Comparison of ENCODE assay signal across 11 mouse cellular contexts in the genomic region with DNA sequence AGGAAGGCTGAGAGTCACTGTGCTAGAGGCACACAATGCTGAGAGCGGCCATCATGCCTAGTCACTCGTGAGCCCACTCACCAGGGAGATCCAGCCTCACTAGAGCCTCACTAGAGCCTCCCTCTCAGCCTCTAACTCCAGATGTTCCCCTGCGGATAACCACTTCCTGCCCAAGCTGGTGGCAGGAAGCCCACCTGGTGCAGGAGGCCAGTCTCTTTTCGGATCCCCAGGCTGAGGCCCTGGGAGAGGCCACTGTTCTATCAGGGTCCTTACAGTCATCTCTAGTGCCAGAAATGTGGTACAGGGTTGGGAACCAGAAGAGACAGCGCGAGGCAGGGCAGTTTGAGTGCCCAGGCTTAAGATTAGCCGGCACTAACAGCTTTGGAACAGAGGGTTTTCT. TPM values are rescaled to one million over a fixed set of nuclear protein-coding genes. Genes with fewer than 3 reads are reported as not detected.
A peak's percentile ranks its signal among the peaks of the same experiment; 100 is the strongest.
DNase-seq lines count a peak whose midpoint lies in the region; ATAC-seq and TF ChIP-seq lines count a peak whose summit lies in the region.
"Had no signal": no experiment of that assay in that cellular context is flagged by ENCODE, and none has a peak within 500 bp of the region (broad histone marks: within the 10 kb centered on the region; RNA-seq: fewer than 3 reads in every experiment).

No protein-coding gene starts in this region.

- H3K4me3 ChIP-seq in heart, postnatal 0 days (ENCODE audit: low read depth, low read length), result no peak overlapping the region
- H3K4me3 ChIP-seq in heart, embryonic 12.5 days, result no peak overlapping the region
- no peak overlapping the region for H3K4me3 ChIP-seq in limb, embryonic 10.5 days
- H3K4me3 ChIP-seq in intestine, postnatal 0 days (ENCODE audit: low read depth, low read length), result no peak overlapping the region
- H3K4me3 ChIP-seq: stomach, embryonic 15.5 days had no signal

- ATAC-seq in heart, postnatal 0 days (ENCODE audit: insufficient read depth, low read depth), result no peak
- ATAC-seq in heart, embryonic 12.5 days (ENCODE audit: insufficient number of reproducible peaks, low FRiP score), result no peak
- peak; percentile 47 for ATAC-seq in CD4-positive, CD25-positive, alpha-beta regulatory T cell, adult 4 months
- ATAC-seq in intestine, postnatal 0 days, result no peak

- no peaks in the 10 kb centered on the region for H3K9me3 ChIP-seq in heart, postnatal 0 days (replicated peaks; ENCODE audit: control insufficient read depth, low read length)
- no peaks in the 10 kb centered on the region for H3K9me3 ChIP-seq in heart, embryonic 12.5 days (replicated peaks)
- no peaks in the 10 kb centered on the region for H3K9me3 ChIP-seq in limb, embryonic 10.5 days (replicated peaks)
- H3K9me3 ChIP-seq in intestine, postnatal 0 days (ENCODE audit: control insufficient read depth), result no peaks in the 10 kb centered on the region
- H3K9me3 ChIP-seq: stomach, embryonic 15.5 days had no signal

- no peak for DNase-seq in heart, postnatal 0 days (ENCODE audit: low spot score)
- no peak for DNase-seq in limb, embryonic 10.5 days (ENCODE audit: low spot score)
- DNase-seq in thymus, adult 18-20 months, result peak; percentile 60 to 75
- no peak for DNase-seq in layer of hippocampus, adult 18-20 months (ENCODE audit: low spot score in 2 of 2)
- DNase-seq in left cerebral cortex, postnatal 36 days (ENCODE audit: low spot score in 2 of 2), result no peak

- H3K27ac ChIP-seq in heart, postnatal 0 days (ENCODE audit: low read depth), result peak overlapping the region; percentile 98; the same call in 1 of the 2 replicates
- H3K27ac ChIP-seq in heart, embryonic 12.5 days (ENCODE audit: poor library complexity, severe bottlenecking), result no peak overlapping the region
- H3K27ac ChIP-seq in limb, embryonic 10.5 days, result peak overlapping the region; percentile 15; the same call in 1 of the 2 replicates
- no peak overlapping the region for H3K27ac ChIP-seq in intestine, postnatal 0 days (ENCODE audit: low read depth, low read length)
- H3K27ac ChIP-seq: stomach, embryonic 15.5 days had no signal

- no peak for TF ChIP-seq EP300 in heart, postnatal 0 days (IDR thresholded peaks at IDR 0.05; ENCODE audit: low read depth)

- H3K4me1 ChIP-seq in heart, postnatal 0 days (ENCODE audit: control insufficient read depth, insufficient read depth), result peaks cover 24% of the 10 kb centered on the region
- H3K4me1 ChIP-seq in heart, embryonic 12.5 days (replicated peaks), result peaks cover 52% of the 10 kb centered on the region
- H3K4me1 ChIP-seq in limb, embryonic 10.5 days, result peaks cover 32% of the 10 kb centered on the region
- H3K4me1 ChIP-seq in intestine, postnatal 0 days (replicated peaks; ENCODE audit: control insufficient read depth, insufficient read depth, low read length), result peaks cover 11% of the 10 kb centered on the region

- no peaks in the 10 kb centered on the region for H3K27me3 ChIP-seq in heart, postnatal 0 days (ENCODE audit: control insufficient read depth, insufficient read depth, low read length)
- no peaks in the 10 kb centered on the region for H3K27me3 ChIP-seq in heart, embryonic 12.5 days (replicated peaks)
- no peaks in the 10 kb centered on the region for H3K27me3 ChIP-seq in limb, embryonic 10.5 days (ENCODE audit: low read depth, poor library complexity, severe bottlenecking)
- H3K27me3 ChIP-seq in intestine, postnatal 0 days (replicated peaks; ENCODE audit: control insufficient read depth, insufficient read depth, low read length), result no peaks in the 10 kb centered on the region
- H3K27me3 ChIP-seq: stomach, embryonic 15.5 days had no signal

- no peak overlapping the region for H3K9ac ChIP-seq in heart, postnatal 0 days (replicated peaks; ENCODE audit: low read depth, low read length)
- H3K9ac ChIP-seq in heart, embryonic 12.5 days, result no peak overlapping the region; the same call in 1 of the 2 replicates
- H3K9ac ChIP-seq in intestine, postnatal 0 days (ENCODE audit: low read depth, low read length), result no peak overlapping the region
- H3K9ac ChIP-seq: stomach, embryonic 15.5 days had no signal

- intact Hi-C loops in left cerebral cortex, postnatal 36 days (cut with DNase I), result no loop called here

- H3K36me3 ChIP-seq in heart, postnatal 0 days (replicated peaks; ENCODE audit: control insufficient read depth, insufficient read depth, low read length), result peaks cover 18% of the 10 kb centered on the region
- H3K36me3 ChIP-seq in heart, embryonic 12.5 days, result peaks cover 32% of the 10 kb centered on the region
- H3K36me3 ChIP-seq in limb, embryonic 10.5 days, result peaks cover 51% of the 10 kb centered on the region
- peaks cover 23% of the 10 kb centered on the region for H3K36me3 ChIP-seq in intestine, postnatal 0 days (ENCODE audit: control insufficient read depth, insufficient read depth)
- H3K36me3 ChIP-seq: stomach, embryonic 15.5 days had no signal

- WGBS in heart, postnatal 0 days, result 75% methylated on average over 7 of the region's 7 CpGs
- WGBS in heart, embryonic 12.5 days, result 76% methylated on average over 7 of the region's 7 CpGs
- 87% methylated on average over 7 of the region's 7 CpGs for WGBS in limb, embryonic 10.5 days
- 86% methylated on average over 7 of the region's 7 CpGs for WGBS in intestine, postnatal 0 days

- H3K4me2 ChIP-seq in heart, postnatal 0 days (ENCODE audit: low read depth, low read length), result no peak overlapping the region
- H3K4me2 ChIP-seq in heart, embryonic 12.5 days, result no peak overlapping the region
- H3K4me2 ChIP-seq in intestine, postnatal 0 days (replicated peaks; ENCODE audit: low read depth), result no peak overlapping the region
- H3K4me2 ChIP-seq: stomach, embryonic 15.5 days had no signal

- TF ChIP-seq CTCF in heart, postnatal 0 days (IDR thresholded peaks at IDR 0.05; ENCODE audit: low read depth), result no peak
- no peak for TF ChIP-seq CTCF in intestine, postnatal 0 days (IDR thresholded peaks at IDR 0.05; ENCODE audit: low read depth)

RNA-seq across cellular contexts. Expression of a gene that starts 1.3 kb away (rescaled TPM):
- 57.5 and 83.0 TPM in 2 replicates for total RNA-seq in heart, postnatal 0 days (2014; rRNA removed; ENCODE audit: low replicate concordance)
- 79.3 and 93.3 TPM in 2 replicates for polyA plus RNA-seq in heart, postnatal 0 days (2015; fragmentation: Nextera tagmentation; extraction: Ambion mirVana)
- polyA plus RNA-seq in heart, embryonic 12.5 days (2016; fragmentation: Nextera tagmentation; extraction: Ambion mirVana), result 15.0 and 16.6 TPM in 2 replicates
- 1 to 10 TPM in 1 of 2 experiments, under 1 TPM in 1; 0.94 to 1.5 TPM for polyA plus RNA-seq in CD4-positive, CD25-positive, alpha-beta regulatory T cell, adult 4 months (2017; shearing (Covaris generic))
- 1.7 and 2.0 TPM in 2 replicates for polyA plus RNA-seq in limb, embryonic 10.5 days (2016; fragmentation: Nextera tagmentation; extraction: Ambion mirVana)
- total RNA-seq in layer of hippocampus, adult 18-20 months (2021), result under 1 TPM; 0.46 to 0.74 TPM
- polyA plus RNA-seq in intestine, postnatal 0 days (2015; fragmentation: Nextera tagmentation; extraction: Ambion mirVana), result 1.9 and 3.4 TPM in 2 replicates
- total RNA-seq in left cerebral cortex, postnatal 36 days (2021), result not detected

RNA-seq across cellular contexts. Expression of a gene that starts 13.4 kb away (rescaled TPM):
- total RNA-seq in heart, postnatal 0 days (2014; rRNA removed; ENCODE audit: low replicate concordance), result not detected in 2 replicates
- 0.98 and 1.6 TPM in 2 replicates for polyA plus RNA-seq in heart, postnatal 0 days (2015; fragmentation: Nextera tagmentation; extraction: Ambion mirVana)
- polyA plus RNA-seq in heart, embryonic 12.5 days (2016; fragmentation: Nextera tagmentation; extraction: Ambion mirVana), result 0.77 and 1.8 TPM in 2 replicates
- 1 to 10 TPM; 1.9 to 2.8 TPM for polyA plus RNA-seq in CD4-positive, CD25-positive, alpha-beta regulatory T cell, adult 4 months (2017; shearing (Covaris generic))
- 1.0 and 1.1 TPM in 2 replicates for polyA plus RNA-seq in limb, embryonic 10.5 days (2016; fragmentation: Nextera tagmentation; extraction: Ambion mirVana)
- total RNA-seq in layer of hippocampus, adult 18-20 months (2021), result not detected
- 29.6 and 32.9 TPM in 2 replicates for polyA plus RNA-seq in intestine, postnatal 0 days (2015; fragmentation: Nextera tagmentation; extraction: Ambion mirVana)
- total RNA-seq in left cerebral cortex, postnatal 36 days (2021), result not detected
- total RNA-seq: layer of hippocampus, postnatal 10 days; neutrophil, adult 5-6 weeks had no signal

RNA-seq across cellular contexts. Expression of a gene that starts 34.6 kb away (rescaled TPM):
- 11.7 and 17.9 TPM in 2 replicates for total RNA-seq in heart, postnatal 0 days (2014; rRNA removed; ENCODE audit: low replicate concordance)
- polyA plus RNA-seq in heart, postnatal 0 days (2015; fragmentation: Nextera tagmentation; extraction: Ambion mirVana), result 19.0 and 19.6 TPM in 2 replicates
- 29.4 and 32.2 TPM in 2 replicates for polyA plus RNA-seq in heart, embryonic 12.5 days (2016; fragmentation: Nextera tagmentation; extraction: Ambion mirVana)
- 10 to 100 TPM; 42.0 to 46.9 TPM for polyA plus RNA-seq in CD4-positive, CD25-positive, alpha-beta regulatory T cell, adult 4 months (2017; shearing (Covaris generic))
- 47.9 and 52.2 TPM in 2 replicates for polyA plus RNA-seq in limb, embryonic 10.5 days (2016; fragmentation: Nextera tagmentation; extraction: Ambion mirVana)
- total RNA-seq in layer of hippocampus, adult 18-20 months (2021), result 10 to 100 TPM; 51.3 to 56.7 TPM
- 27.5 and 28.8 TPM in 2 replicates for polyA plus RNA-seq in intestine, postnatal 0 days (2015; fragmentation: Nextera tagmentation; extraction: Ambion mirVana)
- total RNA-seq in left cerebral cortex, postnatal 36 days (2021), result 10 to 100 TPM; 47.6 to 48.3 TPM

RNA-seq across cellular contexts. Expression of a gene that starts 34.8 kb away (rescaled TPM):
- total RNA-seq in heart, postnatal 0 days (2014; rRNA removed; ENCODE audit: low replicate concordance), result 5.4 and 5.8 TPM in 2 replicates
- polyA plus RNA-seq in heart, postnatal 0 days (2015; fragmentation: Nextera tagmentation; extraction: Ambion mirVana), result 6.2 and 6.3 TPM in 2 replicates
- 13.8 and 17.3 TPM in 2 replicates for polyA plus RNA-seq in heart, embryonic 12.5 days (2016; fragmentation: Nextera tagmentation; extraction: Ambion mirVana)
- polyA plus RNA-seq in CD4-positive, CD25-positive, alpha-beta regulatory T cell, adult 4 months (2017; shearing (Covaris generic)), result 10 to 100 TPM; 21.9 to 41.9 TPM
- polyA plus RNA-seq in limb, embryonic 10.5 days (2016; fragmentation: Nextera tagmentation; extraction: Ambion mirVana), result 30.4 and 34.6 TPM in 2 replicates
- total RNA-seq in layer of hippocampus, adult 18-20 months (2021), result 10 to 100 TPM; 28.6 to 29.4 TPM
- polyA plus RNA-seq in intestine, postnatal 0 days (2015; fragmentation: Nextera tagmentation; extraction: Ambion mirVana), result 6.8 and 8.2 TPM in 2 replicates
- 10 to 100 TPM; 23.4 to 30.7 TPM for total RNA-seq in left cerebral cortex, postnatal 36 days (2021)

RNA-seq across cellular contexts. Expression of a gene that starts 40.2 kb away (rescaled TPM):
- total RNA-seq in heart, postnatal 0 days (2014; rRNA removed; ENCODE audit: low replicate concordance), result not detected in 2 replicates
- 0.04 and 0.11 TPM in 2 replicates for polyA plus RNA-seq in heart, postnatal 0 days (2015; fragmentation: Nextera tagmentation; extraction: Ambion mirVana)
- 0.17 and 0.37 TPM in 2 replicates for polyA plus RNA-seq in heart, embryonic 12.5 days (2016; fragmentation: Nextera tagmentation; extraction: Ambion mirVana)
- polyA plus RNA-seq in CD4-positive, CD25-positive, alpha-beta regulatory T cell, adult 4 months (2017; shearing (Covaris generic)), result not detected
- 0.05 and 0.18 TPM in 2 replicates for polyA plus RNA-seq in limb, embryonic 10.5 days (2016; fragmentation: Nextera tagmentation; extraction: Ambion mirVana)
- under 1 TPM; 0.15 to 0.57 TPM for total RNA-seq in layer of hippocampus, adult 18-20 months (2021)
- 332 and 377 TPM in 2 replicates for polyA plus RNA-seq in intestine, postnatal 0 days (2015; fragmentation: Nextera tagmentation; extraction: Ambion mirVana)
- total RNA-seq in left cerebral cortex, postnatal 36 days (2021), result under 1 TPM; 0.34 to 0.52 TPM
- total RNA-seq: neutrophil, adult 5-6 weeks had no signal

Comparison
In these comparisons a context has a peak if more than half of its experiments do, and no peak if none do; other contexts are left out.
1. H3K27ac ChIP-seq: peak in heart, postnatal 0 days (single experiment) and limb, embryonic 10.5 days (single experiment); none in heart, embryonic 12.5 days (single experiment) and intestine, postnatal 0 days (single experiment).
2. DNase-seq: peak in thymus, adult 18-20 months (2 of 2); none in heart, postnatal 0 days (single experiment), limb, embryonic 10.5 days (single experiment), layer of hippocampus, adult 18-20 months (0 of 2) and left cerebral cortex, postnatal 36 days (0 of 2).